Mouse (Mus musculus) monocyte, adult 59 days (primary cell): ENCODE results near the gene Mast4. TPM values are rescaled to one million over a fixed set of nuclear protein-coding genes. Genes with fewer than 3 reads are reported as not detected.

Source experiments
- total RNA-seq, 2 experiments: library from RNA; stranded (reverse); gene quantifications; one replicate each; pipeline ENCODE4 v1.2.4; 2023

Mast4 gene
- 10 to 100 TPM; 12.6 to 13.8 TPM for total RNA-seq

DNA sequence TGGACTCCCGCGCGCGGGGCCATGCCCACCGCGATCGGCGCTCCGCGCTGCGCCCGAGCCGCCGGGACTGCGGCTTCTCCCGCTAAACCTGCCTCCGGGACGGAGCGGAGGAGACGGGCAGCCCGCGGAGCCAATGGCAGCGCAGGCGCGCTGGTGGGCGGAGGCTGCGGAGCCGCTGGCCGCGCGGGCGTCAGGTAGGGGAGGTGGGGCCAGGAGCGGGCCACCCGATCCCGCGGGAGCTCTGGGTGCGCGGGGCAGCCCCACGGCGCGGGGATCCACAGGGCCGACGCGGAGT, at the start of gene Mast4:
TSS of gene Mast4 (minus strand) at position 106 of the 295 bp plus-strand sequence.

DNA sequence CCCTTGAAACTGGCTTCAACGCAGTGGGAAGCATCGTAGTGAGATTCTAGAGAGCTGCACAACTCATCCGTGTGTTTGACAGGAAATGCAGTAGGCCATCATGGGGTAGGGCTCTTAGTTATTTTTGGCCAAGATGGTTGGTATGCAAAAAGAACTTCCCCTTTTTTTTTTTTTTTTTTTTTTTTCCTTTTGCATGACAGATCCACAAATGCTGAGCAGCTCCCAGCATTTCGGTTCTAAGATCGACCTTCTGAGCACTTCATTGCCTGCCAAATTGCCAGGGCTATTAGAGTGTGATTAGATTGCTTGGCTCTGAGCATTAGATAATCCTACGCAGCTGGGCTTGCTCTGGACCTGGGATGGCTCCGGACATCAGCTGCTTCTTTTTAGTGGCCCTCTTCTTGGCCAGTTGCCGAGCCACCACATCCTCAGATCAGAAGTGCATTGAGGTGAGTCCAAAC, 640.9 kb downstream of the Mast4 start, which contains the start of gene Cd180:
TSS of gene Cd180 (plus strand) at position 218 of the 461 bp plus-strand sequence.

